Mouse (Mus musculus) neural tube, embryonic 12.5 days (tissue): ENCODE measurements around the gene Ric8b. TPM values are rescaled to one million over a fixed set of nuclear protein-coding genes. Genes with fewer than 3 reads are reported as not detected.

ENCODE experiments used
- ATAC-seq: fragments of 200-750 bp; cut with Nextera tagmentation; 2 replicates; pipeline ENCODE4 v1.8.0; 2017; ENCODE audit warnings: low read depth, mild to moderate bottlenecking, moderate TSS enrichment, moderate library complexity; ENCODE audit not compliant: low FRiP score
- H3K27ac ChIP-seq: fragments of 300-500 bp; sonication (generic); 2 replicates; pipeline ENCODE4 v1.5.1; 2016
- H3K27me3 ChIP-seq: fragments of 300-500 bp; sonication (generic); replicated peaks from 2 replicates; pipeline ENCODE4 v1.6.1; 2016; ENCODE audit warnings: mild to moderate bottlenecking
- H3K36me3 ChIP-seq: fragments of 300-500 bp; sonication (generic); 2 replicates; pipeline ENCODE4 v1.6.1; 2016; ENCODE audit warnings: mild to moderate bottlenecking
- H3K4me1 ChIP-seq: fragments of 300-500 bp; sonication (generic); 2 replicates; pipeline ENCODE4 v1.6.1; 2016
- H3K4me2 ChIP-seq: fragments of 300-500 bp; sonication (generic); replicated peaks from 2 replicates; pipeline ENCODE4 v1.6.1; 2016; ENCODE audit warnings: mild to moderate bottlenecking
- H3K4me3 ChIP-seq: fragments of 300-500 bp; sonication (generic); 2 replicates; pipeline ENCODE4 v1.5.1; 2016
- H3K9ac ChIP-seq: fragments of 300-500 bp; sonication (generic); 2 replicates; pipeline ENCODE4 v1.6.1; 2016; ENCODE audit warnings: mild to moderate bottlenecking
- H3K9me3 ChIP-seq: fragments of 300-500 bp; sonication (generic); 2 replicates; pipeline ENCODE4 v1.6.1; 2016; ENCODE audit warnings: mild to moderate bottlenecking
- WGBS: fragments of 180-500 bp; shearing (Covaris S2); methylation state at CpG from one replicate; pipeline ENCODE4 v1.1.7; 2016; 5-methylcytosine and 5-hydroxymethylcytosine counted together
- polyA plus RNA-seq: library from polyadenylated mRNA; unstranded; fragments of >200 nt; fragmentation: Nextera tagmentation; extraction: Ambion mirVana; gene quantifications from 2 replicates; pipeline ENCODE4 v1.2.1, GENCODE M21; 2016

Gene Ric8b
- polyA plus RNA-seq, 1 experiment from 2014 or later, result 44.1 TPM

- Histone ChIP-seq H3K4me2 (no peak overlapping the region), H3K27me3 (no peaks in the 10 kb centered on the region), H3K9me3 (no peaks in the 10 kb centered on the region), H3K9ac (no peak overlapping the region), H3K36me3 (peaks cover 68% of the 10 kb centered on the region), H3K4me1 (peaks cover 12% of the 10 kb centered on the region), H3K27ac (no peak overlapping the region), H3K4me3 (no peak overlapping the region)
- WGBS, result 75% methylated on average over 9 of the region's 9 CpGs
- ATAC-seq, result no peak
These were observed 20.2 kb upstream of the Ric8b start for GRCm38 (mm10) chr10:84896941-84897930.

- no peak overlapping the region for H3K9ac ChIP-seq
- 77% methylated on average over 3 of the region's 3 CpGs for WGBS
- no peak for ATAC-seq
- peaks cover 67% of the 10 kb centered on the region for H3K36me3 ChIP-seq
- no peak overlapping the region for H3K4me2 ChIP-seq
- H3K4me3 ChIP-seq, result no peak overlapping the region
- peaks cover 15% of the 10 kb centered on the region for H3K4me1 ChIP-seq
- no peaks in the 10 kb centered on the region for H3K9me3 ChIP-seq
- no peaks in the 10 kb centered on the region for H3K27me3 ChIP-seq
- H3K27ac ChIP-seq, result no peak overlapping the region
These were observed 19.1 kb upstream of the Ric8b start for GRCm38 (mm10) chr10:84898144-84898979.

- no peak overlapping the region for H3K4me3 ChIP-seq
- H3K27me3 ChIP-seq, result no peaks in the 10 kb centered on the region
- H3K9me3 ChIP-seq, result no peaks in the 10 kb centered on the region
- peaks cover 20% of the 10 kb centered on the region for H3K4me1 ChIP-seq
- H3K9ac ChIP-seq, result no peak overlapping the region
- no peak for ATAC-seq
- no peak overlapping the region for H3K4me2 ChIP-seq
- H3K36me3 ChIP-seq, result peaks cover 43% of the 10 kb centered on the region; the same call in 1 of the 2 replicates
- no peak overlapping the region for H3K27ac ChIP-seq
- 77% methylated on average over 5 of the region's 5 CpGs for WGBS
These were observed 15.7 kb upstream of the Ric8b start for GRCm38 (mm10) chr10:84901676-84902075.

GRCm38 (mm10) chr10:84902213-84902612, 15.2 kb upstream of the Ric8b start:
- Histone ChIP-seq H3K9ac (no peak overlapping the region), H3K27me3 (no peaks in the 10 kb centered on the region), H3K36me3 (peaks cover 39% of the 10 kb centered on the region; the same call in 1 of the 2 replicates), H3K4me1 (peaks cover 20% of the 10 kb centered on the region), H3K27ac (no peak overlapping the region), H3K4me2 (no peak overlapping the region), H3K4me3 (no peak overlapping the region), H3K9me3 (no peaks in the 10 kb centered on the region)
- WGBS, result 67% methylated on average over 2 of the region's 2 CpGs
- no peak for ATAC-seq

- H3K4me3 ChIP-seq, result no peak overlapping the region
- no peaks in the 10 kb centered on the region for H3K9me3 ChIP-seq
- H3K27ac ChIP-seq, result no peak overlapping the region
- H3K4me2 ChIP-seq, result peak overlapping the region; percentile 38
- 0 out of 2 replicates have a peak, but pooled peaks have one; percentile 39 for ATAC-seq
- no peak overlapping the region for H3K9ac ChIP-seq
- no peaks in the 10 kb centered on the region for H3K27me3 ChIP-seq
- H3K4me1 ChIP-seq, result peaks cover 13% of the 10 kb centered on the region
- WGBS, result 54% methylated on average over 7 of the region's 7 CpGs
- peaks cover 38% of the 10 kb centered on the region; the same call in 1 of the 2 replicates for H3K36me3 ChIP-seq
These were observed 14.1 kb upstream of the Ric8b start for GRCm38 (mm10) chr10:84903307-84903706.

GRCm38 (mm10) chr10:84903742-84904141, 13.7 kb upstream of the Ric8b start:
- Histone ChIP-seq H3K4me2 (peak overlapping the region; percentile 38), H3K27ac (no peak overlapping the region), H3K4me3 (no peak overlapping the region), H3K36me3 (peaks cover 37% of the 10 kb centered on the region; the same call in 1 of the 2 replicates), H3K9ac (no peak overlapping the region), H3K4me1 (peaks cover 9% of the 10 kb centered on the region), H3K9me3 (no peaks in the 10 kb centered on the region), H3K27me3 (no peaks in the 10 kb centered on the region)
- ATAC-seq, result no peak
- WGBS, result 15% methylated on average over 5 of the region's 5 CpGs

GRCm38 (mm10) chr10:84906895-84907294, 10.5 kb upstream of the Ric8b start:
- H3K27ac ChIP-seq, result no peak overlapping the region
- H3K4me1 ChIP-seq, result peaks cover 26% of the 10 kb centered on the region
- no peak for ATAC-seq
- no peak overlapping the region for H3K4me2 ChIP-seq
- no peaks in the 10 kb centered on the region for H3K27me3 ChIP-seq
- H3K4me3 ChIP-seq, result no peak overlapping the region
- 79% methylated on average over 9 of the region's 9 CpGs for WGBS
- H3K36me3 ChIP-seq, result peaks cover 15% of the 10 kb centered on the region; the same call in 1 of the 2 replicates
- H3K9ac ChIP-seq, result no peak overlapping the region
- H3K9me3 ChIP-seq, result no peaks in the 10 kb centered on the region

GRCm38 (mm10) chr10:84908006-84908405, 9.4 kb upstream of the Ric8b start:
- Histone ChIP-seq H3K27ac (no peak overlapping the region), H3K27me3 (no peaks in the 10 kb centered on the region), H3K4me3 (no peak overlapping the region), H3K4me2 (no peak overlapping the region), H3K9me3 (no peaks in the 10 kb centered on the region), H3K9ac (no peak overlapping the region), H3K4me1 (peaks cover 26% of the 10 kb centered on the region), H3K36me3 (peaks cover 15% of the 10 kb centered on the region; the same call in 1 of the 2 replicates)
- no peak for ATAC-seq
- 91% methylated on average over 3 of the region's 3 CpGs for WGBS

GRCm38 (mm10) chr10:84908471-84908870, 8.9 kb upstream of the Ric8b start:
- Histone ChIP-seq H3K27me3 (no peaks in the 10 kb centered on the region), H3K4me1 (peaks cover 22% of the 10 kb centered on the region), H3K36me3 (peaks cover 15% of the 10 kb centered on the region; the same call in 1 of the 2 replicates), H3K4me3 (no peak overlapping the region), H3K4me2 (no peak overlapping the region), H3K9me3 (no peaks in the 10 kb centered on the region), H3K9ac (no peak overlapping the region), H3K27ac (no peak overlapping the region)
- no peak for ATAC-seq
- WGBS, result 98% methylated on average over 3 of the region's 3 CpGs

- Histone ChIP-seq H3K36me3 (peaks cover 15% of the 10 kb centered on the region; the same call in 1 of the 2 replicates), H3K27me3 (no peaks in the 10 kb centered on the region), H3K9ac (no peak overlapping the region), H3K9me3 (no peaks in the 10 kb centered on the region), H3K4me2 (no peak overlapping the region; the same call in 1 of the 2 replicates), H3K4me3 (no peak overlapping the region), H3K27ac (no peak overlapping the region), H3K4me1 (peaks cover 19% of the 10 kb centered on the region)
- ATAC-seq, result 0 out of 2 replicates have a peak, but pooled peaks have one; percentile 17
- 66% methylated on average over 17 of the region's 17 CpGs for WGBS
These were observed 8.2 kb upstream of the Ric8b start for GRCm38 (mm10) chr10:84909021-84909801.

- Histone ChIP-seq H3K9me3 (no peaks in the 10 kb centered on the region), H3K36me3 (peaks cover 11% of the 10 kb centered on the region; the same call in 1 of the 2 replicates), H3K4me2 (no peak overlapping the region), H3K4me3 (no peak overlapping the region), H3K9ac (no peak overlapping the region), H3K27ac (no peak overlapping the region), H3K27me3 (no peaks in the 10 kb centered on the region), H3K4me1 (peaks cover 19% of the 10 kb centered on the region)
- WGBS, result 14% methylated on average over 7 of the region's 7 CpGs
- ATAC-seq, result no peak
These were observed 7.2 kb upstream of the Ric8b start for GRCm38 (mm10) chr10:84910194-84910593.
